Mouse (Mus musculus) E14TG2a.4 (cell line): ENCODE data around the gene Krt75.

Experiments used
- CTCF ChIP-seq: conservative IDR thresholded peaks from 2 replicates; pipeline ENCODE4 v1.5.1; 2014; ENCODE audit warnings: low read length
- NANOG ChIP-seq: IDR thresholded peaks from 2 replicates; pipeline ENCODE4 v1.6.1; 2014; ENCODE audit warnings: borderline replicate concordance, low read length, mixed read lengths

DNA sequence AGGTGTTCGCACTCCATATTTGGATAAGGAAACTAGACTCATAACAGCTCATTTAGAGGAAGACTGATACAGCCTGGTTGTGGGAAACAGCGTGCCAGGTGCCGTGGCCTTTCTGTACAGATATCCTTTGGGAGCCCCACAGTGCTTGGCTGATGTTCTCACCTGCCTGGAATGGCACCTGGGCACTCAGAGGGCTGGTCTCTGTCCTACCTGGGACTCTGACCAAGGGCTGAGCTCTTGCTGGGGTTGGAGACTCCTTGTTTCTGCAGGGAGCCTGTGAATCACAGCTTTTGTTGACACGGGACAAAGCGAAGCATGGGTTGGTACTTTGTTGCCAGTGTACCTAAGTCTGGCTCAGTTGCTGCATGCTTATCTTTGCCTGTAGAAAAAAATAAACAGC is 1.8 kb upstream of the Krt75 start:
- TF ChIP-seq CTCF (no peak), NANOG (no peak)
